Mouse (Mus musculus): ENCODE data around the gene Pnkd. TPM values are rescaled to one million over a fixed set of nuclear protein-coding genes. Genes with fewer than 3 reads are reported as not detected.

Pnkd gene
- polyA plus RNA-seq, 2 experiments: 63.9 to 124 TPM

- no peaks in the 10 kb centered on the region for H3K9me3 ChIP-seq (ENCODE audit: control insufficient read depth, low read length)
- no peak overlapping the region for H3K27ac ChIP-seq (replicated peaks; ENCODE audit: low read depth, low read length)
- DNase-seq (ENCODE audit: low spot score) (no peak), ATAC-seq (ENCODE audit: low FRiP score, low read depth) (no peak)
- 74% methylated on average over 7 of the region's 7 CpGs for WGBS
- peaks cover 21% of the 10 kb centered on the region for H3K4me1 ChIP-seq (ENCODE audit: control insufficient read depth, insufficient read depth, low read length)
- no peaks in the 10 kb centered on the region for H3K27me3 ChIP-seq (ENCODE audit: control insufficient read depth, insufficient read depth, low read length)
- H3K4me2 ChIP-seq (replicated peaks; ENCODE audit: low read depth, low read length, severe bottlenecking): no peak overlapping the region
- H3K36me3 ChIP-seq (ENCODE audit: control insufficient read depth, insufficient read depth, low read length): peaks cover 5% of the 10 kb centered on the region
- TF ChIP-seq POLR2A (IDR thresholded peaks at IDR 0.05; ENCODE audit: borderline replicate concordance, extremely low read depth, insufficient read depth, insufficient read length): no peak
- no peak overlapping the region for H3K4me3 ChIP-seq (replicated peaks; ENCODE audit: low read length)
- H3K9ac ChIP-seq (ENCODE audit: low read depth, low read length, severe bottlenecking): no peak overlapping the region
Measured at GRCm38 (mm10) chr1:74388398-74388920, 103.7 kb downstream of the Pnkd start.

GRCm38 (mm10) chr1:74389831-74390286 is 105.1 kb downstream of the Pnkd start:
- peak overlapping the region; percentile 38; the same call in 1 of the 2 replicates for H3K9ac ChIP-seq (ENCODE audit: low read depth, low read length, severe bottlenecking)
- no peak for TF ChIP-seq POLR2A (IDR thresholded peaks at IDR 0.05; ENCODE audit: borderline replicate concordance, extremely low read depth, insufficient read depth, insufficient read length)
- peak; percentile 68 for DNase-seq (ENCODE audit: low spot score)
- peak overlapping the region; percentile 96 for H3K4me2 ChIP-seq (replicated peaks; ENCODE audit: low read depth, low read length, severe bottlenecking)
- H3K36me3 ChIP-seq (ENCODE audit: control insufficient read depth, insufficient read depth, low read length): peaks cover 19% of the 10 kb centered on the region
- no peak for ATAC-seq (ENCODE audit: low FRiP score, low read depth)
- peaks cover 22% of the 10 kb centered on the region for H3K4me1 ChIP-seq (ENCODE audit: control insufficient read depth, insufficient read depth, low read length)
- H3K27ac ChIP-seq (replicated peaks; ENCODE audit: low read depth, low read length): peak overlapping the region; percentile 96
- H3K9me3 ChIP-seq (ENCODE audit: control insufficient read depth, low read length): no peaks in the 10 kb centered on the region
- WGBS: 5% methylated on average over 29 of the region's 29 CpGs
- H3K27me3 ChIP-seq (ENCODE audit: control insufficient read depth, insufficient read depth, low read length): no peaks in the 10 kb centered on the region
- H3K4me3 ChIP-seq (replicated peaks; ENCODE audit: low read length): peak overlapping the region; percentile 76

GRCm38 (mm10) chr1:74390287-74390906 is 105.7 kb downstream of the Pnkd start:
- H3K4me1 ChIP-seq (ENCODE audit: control insufficient read depth, insufficient read depth, low read length): peaks cover 22% of the 10 kb centered on the region
- peak; percentile 67 for DNase-seq (ENCODE audit: low spot score)
- H3K27me3 ChIP-seq (ENCODE audit: control insufficient read depth, insufficient read depth, low read length): no peaks in the 10 kb centered on the region
- peak overlapping the region; percentile 96 for H3K27ac ChIP-seq (replicated peaks; ENCODE audit: low read depth, low read length)
- H3K36me3 ChIP-seq (ENCODE audit: control insufficient read depth, insufficient read depth, low read length): peaks cover 24% of the 10 kb centered on the region
- peak overlapping the region; percentile 38; the same call in 1 of the 2 replicates for H3K9ac ChIP-seq (ENCODE audit: low read depth, low read length, severe bottlenecking)
- no peak for TF ChIP-seq POLR2A (IDR thresholded peaks at IDR 0.05; ENCODE audit: borderline replicate concordance, extremely low read depth, insufficient read depth, insufficient read length)
- peak overlapping the region; percentile 76 for H3K4me3 ChIP-seq (replicated peaks; ENCODE audit: low read length)
- ATAC-seq (ENCODE audit: low FRiP score, low read depth): no peak
- no peaks in the 10 kb centered on the region for H3K9me3 ChIP-seq (ENCODE audit: control insufficient read depth, low read length)
- peak overlapping the region; percentile 96 for H3K4me2 ChIP-seq (replicated peaks; ENCODE audit: low read depth, low read length, severe bottlenecking)
- WGBS: 6% methylated on average over 21 of the region's 21 CpGs

- H3K27ac ChIP-seq (replicated peaks; ENCODE audit: low read depth, low read length): peak within 1 kb of the TSS; percentile 96
- 4% methylated on average over 30 of the region's 51 CpGs for WGBS
- TF ChIP-seq POLR2A (IDR thresholded peaks at IDR 0.05; ENCODE audit: borderline replicate concordance, extremely low read depth, insufficient read depth, insufficient read length): no peak
- peak within 1 kb of the TSS; percentile 94 for H3K9ac ChIP-seq (ENCODE audit: low read depth, low read length, severe bottlenecking)
- peaks cover 25% of the 10 kb centered on the region for H3K36me3 ChIP-seq (ENCODE audit: control insufficient read depth, insufficient read depth, low read length)
- peak within 1 kb of the TSS; percentile 96 for H3K4me2 ChIP-seq (replicated peaks; ENCODE audit: low read depth, low read length, severe bottlenecking)
- H3K4me1 ChIP-seq (ENCODE audit: control insufficient read depth, insufficient read depth, low read length): peaks cover 22% of the 10 kb centered on the region
- H3K27me3 ChIP-seq (ENCODE audit: control insufficient read depth, insufficient read depth, low read length): no peaks in the 10 kb centered on the region
- ATAC-seq (ENCODE audit: low FRiP score, low read depth): peak; percentile 82
- peak within 1 kb of the TSS; percentile 76 for H3K4me3 ChIP-seq (replicated peaks; ENCODE audit: low read length)
- H3K9me3 ChIP-seq (ENCODE audit: control insufficient read depth, low read length): no peaks in the 10 kb centered on the region
- DNase-seq (ENCODE audit: low spot score): peak; percentile 98
Measured at GRCm38 (mm10) chr1:74390924-74391748, 106.4 kb downstream of the Pnkd start, which contains the start of gene Ctdsp1. TSS of gene Ctdsp1 (plus strand) at chr1:74391509.

GRCm38 (mm10) chr1:74391844-74392441 is 107.2 kb downstream of the Pnkd start:
- Histone ChIP-seq H3K4me3 (replicated peaks; ENCODE audit: low read length) (peak overlapping the region; percentile 76), H3K36me3 (ENCODE audit: control insufficient read depth, insufficient read depth, low read length) (peaks cover 25% of the 10 kb centered on the region), H3K4me2 (replicated peaks; ENCODE audit: low read depth, low read length, severe bottlenecking) (peak overlapping the region; percentile 96), H3K4me1 (ENCODE audit: control insufficient read depth, insufficient read depth, low read length) (peaks cover 22% of the 10 kb centered on the region), H3K9me3 (ENCODE audit: control insufficient read depth, low read length) (no peaks in the 10 kb centered on the region), H3K27ac (replicated peaks; ENCODE audit: low read depth, low read length) (peak overlapping the region; percentile 96), H3K9ac (ENCODE audit: low read depth, low read length, severe bottlenecking) (peak overlapping the region; percentile 94), H3K27me3 (ENCODE audit: control insufficient read depth, insufficient read depth, low read length) (no peaks in the 10 kb centered on the region)
- WGBS: 0% methylated on average over 30 of the region's 63 CpGs
- DNase-seq (ENCODE audit: low spot score) (peak; percentile 49), ATAC-seq (ENCODE audit: low FRiP score, low read depth) (peak; percentile 35)
- TF ChIP-seq POLR2A (IDR thresholded peaks at IDR 0.05; ENCODE audit: borderline replicate concordance, extremely low read depth, insufficient read depth, insufficient read length): 0 out of 2 replicates have a peak, but pooled peaks have one; percentile 28

All from limb, embryonic 14.5 days (tissue).